Mouse (Mus musculus) lung, embryonic 14.5 days (tissue): ENCODE data around the gene Gm20388. TPM values are rescaled to one million over a fixed set of nuclear protein-coding genes. Genes with fewer than 3 reads are reported as not detected.

Experiments used
- ATAC-seq: fragments of 200-750 bp; cut with Nextera tagmentation; 2 replicates; pipeline ENCODE4 v1.8.0; 2017; ENCODE audit warnings: mild to moderate bottlenecking, moderate TSS enrichment, moderate library complexity; ENCODE audit not compliant: insufficient read depth
- DNase-seq: peaks from one replicate; pipeline ENCODE4 v3.0.0-alpha.2; 2015
- H3K27ac ChIP-seq: fragments of 300-500 bp; sonication (generic); 2 replicates; pipeline ENCODE4 v1.5.1; 2014; ENCODE audit warnings: low read depth, mild to moderate bottlenecking, moderate library complexity
- H3K27me3 ChIP-seq: fragments of 300-500 bp; sonication (generic); 2 replicates; pipeline ENCODE4 v1.6.1; 2014; ENCODE audit warnings: low read length, control low read depth; ENCODE audit not compliant: insufficient read depth
- H3K36me3 ChIP-seq: fragments of 300-500 bp; sonication (generic); 2 replicates; pipeline ENCODE4 v1.6.1; 2014; ENCODE audit warnings: control low read depth; ENCODE audit not compliant: insufficient read depth
- H3K4me1 ChIP-seq: fragments of 300-500 bp; sonication (generic); 2 replicates; pipeline ENCODE4 v1.6.1; 2014; ENCODE audit warnings: antibody characterized with exemption, control low read depth; ENCODE audit not compliant: insufficient read depth
- H3K4me2 ChIP-seq: fragments of 300-500 bp; sonication (generic); 2 replicates; pipeline ENCODE4 v1.6.1; 2014; ENCODE audit warnings: mild to moderate bottlenecking
- H3K4me3 ChIP-seq: fragments of 300-500 bp; sonication (generic); 2 replicates; pipeline ENCODE4 v1.5.1; 2014; ENCODE audit warnings: low read depth, low read length
- H3K9ac ChIP-seq: fragments of 300-500 bp; sonication (generic); 2 replicates; pipeline ENCODE4 v1.6.1; 2014
- H3K9me3 ChIP-seq: fragments of 300-500 bp; sonication (generic); 2 replicates; pipeline ENCODE4 v1.6.1; 2016; ENCODE audit warnings: low read depth, low read length, control low read depth
- CTCF ChIP-seq: IDR thresholded peaks from 2 replicates; pipeline ENCODE4 v1.5.1; 2016; ENCODE audit warnings: antibody characterized with exemption, low read depth
- WGBS: fragments of 180-500 bp; shearing (Covaris S2); extraction: QIAGEN DNeasy Blood & Tissue Kit; methylation state at CpG from one replicate; pipeline ENCODE4 v1.1.7; 2014; 5-methylcytosine and 5-hydroxymethylcytosine counted together
- polyA plus RNA-seq: library from polyadenylated mRNA; unstranded; fragments of >200 nt; fragmentation: Nextera tagmentation; extraction: Ambion mirVana; gene quantifications from 2 replicates; pipeline ENCODE4 v1.2.1, GENCODE M21; 2014

The Gm20388 gene
- polyA plus RNA-seq, 1 experiment from 2014 or later = not detected

DNA sequence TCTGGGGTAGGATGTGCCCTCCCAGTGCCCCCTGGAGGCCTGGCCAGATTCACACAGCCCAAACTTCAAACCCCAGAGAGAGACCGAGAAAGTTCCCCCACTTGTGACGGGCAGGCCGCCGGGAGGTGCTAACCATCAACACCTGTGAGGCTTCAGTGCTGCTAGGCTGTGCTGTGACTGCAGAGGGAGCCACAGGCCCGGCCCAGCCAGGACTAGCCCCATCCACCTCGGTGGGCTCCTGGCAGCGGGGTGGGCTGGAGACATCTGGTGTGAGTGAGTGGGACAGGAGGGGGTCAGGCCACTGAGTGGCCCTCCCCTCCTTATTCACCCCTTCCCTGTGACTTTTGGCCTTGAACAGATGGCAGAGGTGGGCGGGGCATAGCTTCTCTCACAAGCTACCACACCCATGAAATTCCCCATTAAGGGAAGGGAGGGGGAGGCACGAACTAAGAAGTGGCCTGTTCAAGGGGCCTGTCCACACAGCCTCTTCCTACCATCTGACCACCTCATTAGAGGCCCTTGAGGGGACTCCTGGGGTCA lies 497.1 kb downstream of the Gm20388 start:
- Histone ChIP-seq H3K9ac (no peak overlapping the region), H3K4me1 (peaks cover 14% of the 10 kb centered on the region), H3K36me3 (no peaks in the 10 kb centered on the region), H3K27ac (no peak overlapping the region; the same call in 1 of the 2 replicates), H3K27me3 (no peaks in the 10 kb centered on the region), H3K9me3 (no peaks in the 10 kb centered on the region), H3K4me3 (no peak overlapping the region), H3K4me2 (no peak overlapping the region)
- 10% methylated on average over 9 of the region's 9 CpGs for WGBS
- DNase-seq (peak; percentile 69), ATAC-seq (peak; percentile 69)
- TF ChIP-seq CTCF = peak; percentile 80

- TF ChIP-seq CTCF = peak; percentile 59
- H3K4me3 ChIP-seq = no peak overlapping the region
- peak; percentile 5; the same call in 1 of the 2 replicates for ATAC-seq
- H3K27ac ChIP-seq = peak overlapping the region; percentile 46; the same call in 1 of the 2 replicates
- 43% methylated on average over 14 of the region's 14 CpGs for WGBS
- H3K9me3 ChIP-seq = no peaks in the 10 kb centered on the region
- peaks cover 14% of the 10 kb centered on the region for H3K4me1 ChIP-seq
- DNase-seq = peak; percentile 59
- no peaks in the 10 kb centered on the region for H3K36me3 ChIP-seq
- no peak overlapping the region for H3K9ac ChIP-seq
- H3K4me2 ChIP-seq = no peak overlapping the region
- H3K27me3 ChIP-seq = no peaks in the 10 kb centered on the region
These were observed 497.9 kb downstream of the Gm20388 start for GRCm38 (mm10) chr8:120408241-120409215.

GRCm38 (mm10) chr8:120409371-120410013 lies 498.9 kb downstream of the Gm20388 start:
- Histone ChIP-seq H3K9me3 (no peaks in the 10 kb centered on the region), H3K4me2 (no peak overlapping the region), H3K27ac (no peak overlapping the region), H3K4me1 (peaks cover 19% of the 10 kb centered on the region), H3K9ac (no peak overlapping the region), H3K27me3 (no peaks in the 10 kb centered on the region), H3K4me3 (no peak overlapping the region), H3K36me3 (no peaks in the 10 kb centered on the region)
- no peak for TF ChIP-seq CTCF
- WGBS = 43% methylated on average over 11 of the region's 11 CpGs
- ATAC-seq (no peak), DNase-seq (no peak)

GRCm38 (mm10) chr8:120411059-120411458 lies 500.4 kb downstream of the Gm20388 start:
- ATAC-seq (no peak), DNase-seq (no peak)
- Histone ChIP-seq H3K4me3 (no peak overlapping the region), H3K4me2 (no peak overlapping the region), H3K9me3 (no peaks in the 10 kb centered on the region), H3K9ac (no peak overlapping the region), H3K36me3 (no peaks in the 10 kb centered on the region), H3K4me1 (peaks cover 25% of the 10 kb centered on the region), H3K27me3 (no peaks in the 10 kb centered on the region), H3K27ac (no peak overlapping the region)
- TF ChIP-seq CTCF = no peak
- WGBS = 71% methylated on average over 14 of the region's 14 CpGs

DNA sequence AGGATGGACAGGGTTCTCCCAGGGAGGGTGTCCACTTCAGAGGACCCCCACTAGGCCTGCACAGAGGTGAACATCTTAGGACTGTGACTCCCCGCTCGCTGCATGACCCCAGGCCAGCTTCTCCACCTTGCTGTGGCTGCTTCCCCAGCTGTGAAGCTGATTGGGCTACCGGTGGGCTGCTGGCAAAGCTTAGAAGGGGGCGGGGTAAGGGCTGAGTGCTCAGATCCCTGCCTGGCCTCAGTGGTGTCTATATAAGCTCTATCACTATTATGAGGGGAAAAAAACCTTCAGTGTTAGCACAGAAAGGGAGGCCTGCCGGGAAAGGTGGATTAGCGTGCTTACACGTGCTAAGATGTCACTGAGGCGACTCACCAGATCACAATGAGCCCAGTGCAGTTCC lies 501.2 kb downstream of the Gm20388 start:
- H3K4me2 ChIP-seq = no peak overlapping the region
- H3K4me3 ChIP-seq = no peak overlapping the region
- no peaks in the 10 kb centered on the region for H3K9me3 ChIP-seq
- no peak for TF ChIP-seq CTCF
- H3K27ac ChIP-seq = no peak overlapping the region
- DNase-seq = no peak
- 46% methylated on average over 8 of the region's 8 CpGs for WGBS
- H3K36me3 ChIP-seq = no peaks in the 10 kb centered on the region
- peaks cover 33% of the 10 kb centered on the region for H3K4me1 ChIP-seq
- H3K9ac ChIP-seq = no peak overlapping the region
- no peaks in the 10 kb centered on the region for H3K27me3 ChIP-seq
- no peak for ATAC-seq

DNA sequence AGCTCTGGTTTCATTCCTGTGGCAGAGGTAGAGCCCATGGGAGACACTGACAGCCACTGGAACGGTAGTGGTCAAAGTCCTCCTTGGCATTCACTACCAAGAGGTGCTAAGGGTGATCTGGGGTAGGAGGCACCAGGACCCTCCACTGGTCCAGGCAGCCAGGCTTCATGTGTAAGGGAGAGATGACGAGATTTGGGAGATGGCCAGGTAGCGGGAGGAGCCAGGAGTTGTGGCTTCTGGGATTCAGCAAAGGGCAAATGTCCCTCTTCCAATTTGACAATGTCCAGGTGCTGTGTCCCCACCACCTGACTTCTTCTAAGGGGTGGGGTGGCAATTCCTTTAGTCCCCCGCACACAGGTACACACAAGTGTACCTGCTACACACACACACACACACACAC lies 501.7 kb downstream of the Gm20388 start:
- Histone ChIP-seq H3K27me3 (no peaks in the 10 kb centered on the region), H3K9me3 (no peaks in the 10 kb centered on the region), H3K27ac (no peak overlapping the region), H3K36me3 (no peaks in the 10 kb centered on the region), H3K9ac (no peak overlapping the region), H3K4me3 (no peak overlapping the region), H3K4me2 (no peak overlapping the region), H3K4me1 (peaks cover 37% of the 10 kb centered on the region)
- ATAC-seq (no peak), DNase-seq (no peak)
- WGBS = 88% methylated on average over 4 of the region's 4 CpGs
- no peak for TF ChIP-seq CTCF
